Mouse (Mus musculus) lung, postnatal 0 days (tissue): ENCODE measurements at regions not wholly inside any gene's neighbourhood (a gene's known extent, or its start where the extent isn't known, plus 50 kb on each side); places are given as distances from the start of the nearest gene placed in this dataset.
A peak's percentile ranks its signal among the peaks of the same experiment; 100 is the strongest.

Experiments
- ATAC-seq: fragments of 200-750 bp; cut with Nextera tagmentation; 2 replicates; pipeline ENCODE4 v1.8.0; 2017; ENCODE audit warnings: moderate library complexity
- DNase-seq: peaks from one replicate; pipeline ENCODE4 v3.0.0-alpha.2; 2016; ENCODE audit warnings: low spot score
- H3K27ac ChIP-seq: fragments of 300-500 bp; sonication (generic); 2 replicates; pipeline ENCODE4 v1.5.1; 2014; ENCODE audit warnings: antibody characterized with exemption, mild to moderate bottlenecking, low read length, mixed read lengths
- H3K27me3 ChIP-seq: fragments of 300-500 bp; sonication (generic); replicated peaks from 2 replicates; pipeline ENCODE4 v1.6.1; 2014; ENCODE audit warnings: low read length, mixed read lengths; ENCODE audit not compliant: insufficient read depth
- H3K36me3 ChIP-seq: fragments of 300-500 bp; sonication (generic); 2 replicates; pipeline ENCODE4 v1.6.1; 2014; ENCODE audit warnings: low read length, mixed read lengths; ENCODE audit not compliant: insufficient read depth
- H3K4me1 ChIP-seq: fragments of 300-500 bp; sonication (generic); 2 replicates; pipeline ENCODE4 v1.6.1; 2014; ENCODE audit warnings: antibody characterized with exemption, low read depth, low read length, mixed read lengths; ENCODE audit not compliant: insufficient read depth
- H3K4me2 ChIP-seq: fragments of 300-500 bp; sonication (generic); replicated peaks from 2 replicates; pipeline ENCODE4 v1.6.1; 2014; ENCODE audit warnings: low read depth, mild to moderate bottlenecking, low read length, moderate library complexity, mixed read lengths
- H3K4me3 ChIP-seq: fragments of 300-500 bp; sonication (generic); 2 replicates; pipeline ENCODE4 v1.5.1; 2014; ENCODE audit warnings: low read depth, low read length
- H3K9ac ChIP-seq: fragments of 300-500 bp; sonication (generic); replicated peaks from 2 replicates; pipeline ENCODE4 v1.6.1; 2014; ENCODE audit warnings: low read depth, mild to moderate bottlenecking
- H3K9me3 ChIP-seq: fragments of 300-500 bp; sonication (generic); 2 replicates; pipeline ENCODE4 v1.6.1; 2016; ENCODE audit warnings: low read length, mixed read lengths
- CTCF ChIP-seq: IDR thresholded peaks from 2 replicates; pipeline ENCODE4 v1.5.1; 2016; ENCODE audit warnings: antibody characterized with exemption, mild to moderate bottlenecking
- EP300 ChIP-seq: IDR thresholded peaks from 2 replicates; pipeline ENCODE4 v1.6.1; 2016; ENCODE audit warnings: antibody characterized with exemption, mild to moderate bottlenecking, control low read depth
- WGBS: fragments of 180-500 bp; shearing (Covaris S2); extraction: QIAGEN DNeasy Blood & Tissue Kit; methylation state at CpG from one replicate; pipeline ENCODE4 v1.1.7; 2014; 5-methylcytosine and 5-hydroxymethylcytosine counted together

DNA sequence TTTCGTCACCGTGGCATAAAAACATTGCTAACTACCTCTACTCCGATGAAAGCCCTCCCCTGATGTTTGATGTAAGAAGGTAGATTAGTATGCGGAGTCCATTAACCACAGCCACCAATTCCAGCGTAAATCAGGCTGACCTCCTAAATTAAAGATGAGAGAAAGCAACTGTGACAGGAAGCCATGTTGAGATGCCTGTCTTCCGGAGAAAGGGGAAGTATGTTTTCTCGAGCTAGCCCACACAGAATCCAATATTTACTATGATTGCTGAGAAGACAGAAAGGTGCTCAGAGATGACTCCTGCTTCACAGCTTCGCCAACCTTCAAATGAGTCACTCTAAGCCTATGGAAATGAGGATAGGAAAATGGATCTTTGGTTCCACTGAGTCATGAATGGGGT, 169.6 kb downstream of the Zfp365 start:
- no peak overlapping the region for H3K9ac ChIP-seq
- ATAC-seq (no peak), DNase-seq (no peak)
- 0 out of 2 replicates have a peak, but pooled peaks cover 5% of the 10 kb centered on the region for H3K4me1 ChIP-seq
- TF ChIP-seq CTCF = no peak
- TF ChIP-seq EP300 = no peak
- no peak overlapping the region for H3K27ac ChIP-seq
- H3K4me3 ChIP-seq = no peak overlapping the region
- 74% methylated on average over 8 of the region's 8 CpGs for WGBS
- H3K36me3 ChIP-seq = no peaks in the 10 kb centered on the region
- H3K27me3 ChIP-seq = no peaks in the 10 kb centered on the region
- no peak overlapping the region for H3K4me2 ChIP-seq
- no peaks in the 10 kb centered on the region for H3K9me3 ChIP-seq

DNA sequence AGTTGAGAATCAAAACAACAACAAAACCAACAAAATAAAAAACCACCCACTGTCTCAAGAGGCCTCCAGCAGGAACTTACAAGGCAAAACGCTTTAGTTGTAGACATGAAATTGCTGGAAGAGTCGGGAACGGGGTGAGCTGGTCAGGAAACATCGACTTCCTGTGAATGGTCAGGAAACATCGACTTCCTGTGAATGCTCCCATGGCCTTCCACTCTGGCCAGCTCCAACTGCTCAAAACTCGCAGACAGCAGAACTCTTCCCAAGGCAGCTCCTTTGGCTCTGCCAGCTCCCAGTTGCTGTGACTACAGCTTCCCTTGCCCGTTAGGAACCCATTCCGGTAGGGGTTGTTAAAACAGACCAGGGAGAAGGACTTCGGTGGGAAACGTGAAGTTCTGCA, 170.2 kb downstream of the Zfp365 start:
- TF ChIP-seq EP300 (0 out of 2 replicates have a peak, but pooled peaks have one; percentile 18), CTCF (no peak)
- DNase-seq = no peak

DNA sequence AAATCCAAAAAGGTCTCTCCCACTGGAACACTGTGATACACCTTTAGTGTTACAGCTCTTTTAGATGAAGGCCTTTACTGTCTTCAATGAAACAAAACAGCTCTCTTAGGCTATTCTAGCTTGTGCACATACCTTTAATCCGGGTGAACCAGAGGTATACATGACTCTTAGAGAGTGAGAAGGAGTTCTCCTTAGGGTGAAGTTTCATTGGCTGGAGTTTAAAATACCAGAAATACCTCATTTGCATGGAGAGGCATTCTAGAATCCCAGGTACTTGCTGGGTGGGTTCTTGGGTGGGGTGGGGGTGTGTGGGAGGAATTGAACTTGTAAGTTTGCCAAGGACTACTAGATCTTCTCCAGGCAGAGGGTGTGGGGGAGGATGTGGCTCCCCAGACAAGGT, 173.3 kb downstream of the Zfp365 start:
- 28% methylated on average over 1 of the region's 1 CpGs for WGBS
- peak; percentile 74 for ATAC-seq
- Histone ChIP-seq H3K9ac (no peak overlapping the region), H3K27me3 (no peaks in the 10 kb centered on the region), H3K4me2 (no peak overlapping the region), H3K36me3 (no peaks in the 10 kb centered on the region), H3K27ac (no peak overlapping the region), H3K4me3 (no peak overlapping the region), H3K4me1 (0 out of 2 replicates have a peak, but pooled peaks cover 5% of the 10 kb centered on the region), H3K9me3 (no peaks in the 10 kb centered on the region)
- TF ChIP-seq CTCF (no peak), EP300 (peak; percentile 57; the same call in 1 of the 2 replicates)
- DNase-seq = no peak

More for the DNA sequence above, 170.2 kb downstream of the Zfp365 start:
- peak; percentile 53 for ATAC-seq
- Histone ChIP-seq H3K27ac (no peak overlapping the region), H3K4me2 (no peak overlapping the region), H3K9me3 (no peaks in the 10 kb centered on the region), H3K36me3 (no peaks in the 10 kb centered on the region), H3K9ac (no peak overlapping the region), H3K4me1 (0 out of 2 replicates have a peak, but pooled peaks cover 5% of the 10 kb centered on the region), H3K4me3 (no peak overlapping the region), H3K27me3 (no peaks in the 10 kb centered on the region)
- WGBS = 46% methylated on average over 10 of the region's 10 CpGs

DNA sequence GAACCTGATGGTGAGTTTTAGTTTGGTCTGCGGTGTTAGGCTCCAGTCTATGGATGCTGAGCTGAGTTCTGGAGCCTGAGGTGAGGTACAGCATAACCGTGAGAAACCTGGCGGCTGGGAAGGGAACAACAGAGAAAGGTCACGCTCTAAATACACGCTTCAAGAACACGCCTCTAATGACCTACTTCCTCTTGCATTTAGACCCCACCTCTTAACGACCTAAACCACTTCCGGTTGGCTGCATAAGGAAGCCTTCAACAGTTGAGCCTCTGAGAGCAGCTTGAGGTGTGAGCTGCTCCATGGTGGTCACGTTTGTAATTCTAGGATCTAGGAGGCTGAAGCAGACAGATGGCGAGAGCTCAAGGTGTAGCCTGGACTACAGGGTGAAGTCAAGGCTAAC, 175.8 kb downstream of the Zfp365 start:
- Histone ChIP-seq H3K4me2 (no peak overlapping the region), H3K4me1 (0 out of 2 replicates have a peak, but pooled peaks cover 3% of the 10 kb centered on the region), H3K4me3 (no peak overlapping the region), H3K27ac (no peak overlapping the region), H3K9ac (no peak overlapping the region), H3K27me3 (no peaks in the 10 kb centered on the region), H3K36me3 (no peaks in the 10 kb centered on the region), H3K9me3 (no peaks in the 10 kb centered on the region)
- WGBS = 72% methylated on average over 10 of the region's 10 CpGs
- ATAC-seq (no peak), DNase-seq (no peak)
- TF ChIP-seq CTCF = no peak
- no peak for TF ChIP-seq EP300

DNA sequence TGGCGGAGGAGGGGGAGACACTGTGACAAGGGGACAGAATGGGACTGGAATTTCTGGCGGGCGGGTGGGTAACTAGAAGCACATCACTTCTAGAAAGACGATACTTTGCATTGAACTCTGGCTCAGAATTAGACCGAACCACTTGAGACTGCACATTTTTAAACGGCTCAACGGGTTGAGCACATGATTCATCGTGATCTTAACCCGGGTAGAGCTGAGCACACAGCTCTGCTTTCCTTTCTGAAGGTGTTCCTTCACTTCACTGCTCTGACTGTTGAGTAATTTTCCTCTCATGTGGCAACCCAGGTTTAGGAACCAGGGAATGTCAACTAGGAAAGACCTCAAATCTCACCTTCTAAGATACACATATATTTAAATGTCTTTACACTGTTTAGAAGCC, 180.9 kb downstream of the Zfp365 start:
- no peaks in the 10 kb centered on the region for H3K27me3 ChIP-seq
- no peak overlapping the region for H3K9ac ChIP-seq
- no peaks in the 10 kb centered on the region for H3K36me3 ChIP-seq
- peak; percentile 52; the same call in 1 of the 2 replicates for ATAC-seq
- no peaks in the 10 kb centered on the region for H3K4me1 ChIP-seq
- 55% methylated on average over 9 of the region's 9 CpGs for WGBS
- no peak overlapping the region for H3K27ac ChIP-seq
- H3K4me3 ChIP-seq = no peak overlapping the region
- no peak for TF ChIP-seq EP300
- no peak for TF ChIP-seq CTCF
- H3K9me3 ChIP-seq = no peaks in the 10 kb centered on the region
- no peak overlapping the region for H3K4me2 ChIP-seq
- DNase-seq = peak; percentile 48

DNA sequence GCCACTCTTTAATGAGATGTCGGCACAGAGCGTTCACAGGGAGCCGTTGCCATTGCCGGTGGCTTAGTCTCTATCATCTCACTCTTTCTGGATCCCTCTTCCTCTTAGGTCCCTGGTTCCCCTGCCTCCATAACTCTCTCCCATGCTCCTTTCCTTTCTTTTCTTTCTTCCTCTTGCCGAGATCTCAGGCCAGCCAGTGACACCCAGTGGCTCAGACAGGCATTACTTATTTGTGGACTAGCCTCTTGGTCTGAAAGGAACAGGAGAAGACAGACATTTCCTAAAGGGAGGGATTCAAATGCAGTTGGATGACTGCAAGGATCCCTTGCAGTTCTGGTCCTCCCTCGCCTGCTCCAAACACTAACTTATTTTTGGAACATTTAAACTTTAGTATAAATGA, 180.5 kb upstream of the Ado start:
- no peak overlapping the region for H3K4me3 ChIP-seq
- 48% methylated on average over 6 of the region's 6 CpGs for WGBS
- ATAC-seq (no peak), DNase-seq (peak; percentile 69)
- H3K9ac ChIP-seq = no peak overlapping the region
- H3K4me2 ChIP-seq = no peak overlapping the region
- no peak overlapping the region for H3K27ac ChIP-seq
- H3K9me3 ChIP-seq = no peaks in the 10 kb centered on the region
- no peaks in the 10 kb centered on the region for H3K27me3 ChIP-seq
- no peaks in the 10 kb centered on the region for H3K4me1 ChIP-seq
- H3K36me3 ChIP-seq = no peaks in the 10 kb centered on the region
- TF ChIP-seq CTCF (peak; percentile 88), EP300 (no peak)

DNA sequence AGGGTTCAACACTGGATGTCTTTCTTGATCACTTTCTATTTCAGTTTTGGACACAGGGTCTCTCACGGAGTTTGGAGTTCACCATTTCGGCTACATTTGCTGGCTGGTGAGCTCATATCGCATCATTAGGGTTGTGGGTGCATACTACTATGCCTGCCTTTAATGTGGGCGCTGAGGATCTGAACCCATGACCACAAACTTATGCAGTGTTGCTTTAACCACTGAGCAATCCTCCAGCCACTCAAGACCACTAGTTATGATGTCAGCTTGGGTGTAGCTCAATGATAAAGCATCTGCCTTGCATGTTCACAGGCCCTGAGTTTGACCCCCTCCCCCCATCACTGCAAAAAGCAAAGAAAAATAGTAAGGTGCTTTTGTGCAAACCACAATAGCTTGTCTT, 178.8 kb upstream of the Ado start:
- Histone ChIP-seq H3K36me3 (no peaks in the 10 kb centered on the region), H3K4me2 (no peak overlapping the region), H3K27me3 (no peaks in the 10 kb centered on the region), H3K9me3 (no peaks in the 10 kb centered on the region), H3K27ac (no peak overlapping the region), H3K4me1 (no peaks in the 10 kb centered on the region), H3K4me3 (no peak overlapping the region), H3K9ac (no peak overlapping the region)
- 85% methylated on average over 4 of the region's 4 CpGs for WGBS
- DNase-seq (no peak), ATAC-seq (no peak)
- TF ChIP-seq CTCF = no peak
